Mouse (Mus musculus) CH12.LX (cell line): ENCODE measurements around the gene Zfp786. TPM values are rescaled to one million over a fixed set of nuclear protein-coding genes. Genes with fewer than 3 reads are reported as not detected.

Source experiments
- DNase-seq: peaks from one replicate; pipeline ENCODE4 v3.0.0-alpha.2; 2013; ENCODE audit errors: extremely low read depth
- H3K27ac ChIP-seq: 2 replicates; pipeline ENCODE4 v1.5.1; 2012; ENCODE audit warnings: low read depth, mild to moderate bottlenecking, control low read depth, moderate library complexity; ENCODE audit not compliant: insufficient read depth
- H3K27me3 ChIP-seq: replicated peaks from 2 replicates; pipeline ENCODE3; 2012; ENCODE audit warnings: inconsistent platforms
- H3K36me3 ChIP-seq, 2 experiments: replicated peaks in 1 of 2; 2 replicates each; pipeline versions ENCODE3 to v1.6.1; 2012; ENCODE audit warnings: inconsistent platforms in 1 of 2, low read length in 1 of 2, mild to moderate bottlenecking in 1 of 2, mixed read lengths in 1 of 2, moderate library complexity in 1 of 2; ENCODE audit not compliant: control insufficient read depth in 1 of 2, insufficient read depth in 1 of 2
- H3K4me1 ChIP-seq, 2 experiments: 2 replicates each; pipeline ENCODE4 v1.6.1; 2012; ENCODE audit warnings: inconsistent platforms in 1 of 2, moderate library complexity in 1 of 2; ENCODE audit not compliant: insufficient read depth in 2 of 2, control insufficient read depth in 1 of 2
- H3K4me2 ChIP-seq: 2 replicates; pipeline ENCODE4 v1.6.1; 2012; ENCODE audit warnings: low read depth, mild to moderate bottlenecking, control low read depth; ENCODE audit not compliant: poor library complexity, insufficient read depth, severe bottlenecking
- H3K4me3 ChIP-seq, 3 experiments: fragments of 150-350 bp in 1 of 3; sonication (generic) in 1 of 3; replicated peaks in 1 of 3; 2 replicates each; pipeline versions ENCODE3 to v1.5.1; 2011 to 2012; ENCODE audit warnings: low read depth in 2 of 3, low read length in 2 of 3, mild to moderate bottlenecking in 2 of 3, moderate library complexity in 2 of 3, control low read depth in 1 of 3, improper control_type of control experiment in 1 of 3, inconsistent platforms in 1 of 3, mixed read lengths in 1 of 3; ENCODE audit not compliant: poor library complexity in 1 of 3
- H3K79me2 ChIP-seq: replicated peaks from 2 replicates; pipeline ENCODE4 v1.6.1; 2012; ENCODE audit warnings: mild to moderate bottlenecking, moderate library complexity; ENCODE audit not compliant: control insufficient read depth, poor library complexity, insufficient read depth, severe bottlenecking; ENCODE audit errors: extremely low read depth
- H3K9ac ChIP-seq: 2 replicates; pipeline ENCODE4 v1.6.1; 2012; ENCODE audit warnings: low read depth, mild to moderate bottlenecking, control low read depth, moderate library complexity; ENCODE audit not compliant: insufficient read depth
- H3K9me3 ChIP-seq: replicated peaks from 2 replicates; pipeline ENCODE3; 2012; ENCODE audit warnings: low read length, inconsistent platforms, mixed read lengths
- BHLHE40 ChIP-seq: IDR thresholded peaks from 2 replicates; pipeline ENCODE4 v1.6.1; 2011; ENCODE audit warnings: mild to moderate bottlenecking, low read depth, low read length, improper control_type of control experiment
- CHD1 ChIP-seq: IDR thresholded peaks from 2 replicates; pipeline ENCODE4 v1.6.1; 2012; ENCODE audit warnings: low read depth, low read length, improper control_type of control experiment, inconsistent platforms
- CTCF ChIP-seq, 2 experiments: IDR thresholded peaks in 1 of 2; conservative IDR thresholded peaks in 1 of 2; 2 replicates each; pipeline ENCODE4 v1.5.1; 2011 to 2012; ENCODE audit warnings: low read depth in 2 of 2, low read length in 2 of 2, improper control_type of control experiment in 1 of 2, inconsistent platforms in 1 of 2, mild to moderate bottlenecking in 1 of 2, moderate library complexity in 1 of 2
- E2F4 ChIP-seq: IDR thresholded peaks from 2 replicates; pipeline ENCODE4 v1.6.1; 2011; ENCODE audit warnings: low read depth, low read length, improper control_type of control experiment; ENCODE audit not compliant: insufficient replicate concordance
- ETS1 ChIP-seq: conservative IDR thresholded peaks from 2 replicates; pipeline ENCODE4 v1.6.1; 2012; ENCODE audit warnings: low read depth, mild to moderate bottlenecking, inconsistent platforms, low read length, improper control_type of control experiment, moderate library complexity
- GABPA ChIP-seq: IDR thresholded peaks from 2 replicates; pipeline ENCODE4 v1.6.1; 2012; ENCODE audit warnings: low read depth, low read length, improper control_type of control experiment, inconsistent platforms; ENCODE audit not compliant: insufficient replicate concordance
- HCFC1 ChIP-seq: IDR thresholded peaks from 2 replicates; pipeline ENCODE4 v1.6.1; 2012; ENCODE audit warnings: low read depth, mild to moderate bottlenecking, inconsistent platforms, low read length, improper control_type of control experiment
- IRF4 ChIP-seq: IDR thresholded peaks from 2 replicates; pipeline ENCODE4 v1.6.1; 2014; ENCODE audit warnings: low read depth, mild to moderate bottlenecking, inconsistent platforms, low read length, improper control_type of control experiment
- JUN ChIP-seq: IDR thresholded peaks from 2 replicates; pipeline ENCODE4 v1.6.1; 2011; ENCODE audit warnings: low read depth, mild to moderate bottlenecking, low read length, improper control_type of control experiment, moderate library complexity; ENCODE audit not compliant: insufficient read depth
- JUND ChIP-seq: conservative IDR thresholded peaks from 2 replicates; pipeline ENCODE4 v1.6.1; 2011; ENCODE audit warnings: low read depth, low read length, improper control_type of control experiment
- MAFK ChIP-seq: IDR thresholded peaks from 2 replicates; pipeline ENCODE4 v1.6.1; 2011; ENCODE audit warnings: low read length, improper control_type of control experiment; ENCODE audit not compliant: insufficient replicate concordance
- MAX ChIP-seq: IDR thresholded peaks from 2 replicates; pipeline ENCODE4 v1.6.1; 2011; ENCODE audit warnings: low read length, improper control_type of control experiment
- MAZ ChIP-seq: IDR thresholded peaks from 2 replicates; pipeline ENCODE4 v1.6.1; 2012; ENCODE audit warnings: low read depth, mild to moderate bottlenecking, inconsistent platforms, low read length, improper control_type of control experiment, moderate library complexity
- MEF2A ChIP-seq: IDR thresholded peaks from 2 replicates; pipeline ENCODE4 v1.6.1; 2014; ENCODE audit warnings: low read depth, mild to moderate bottlenecking, inconsistent platforms, low read length, improper control_type of control experiment, borderline replicate concordance
- MXI1 ChIP-seq: IDR thresholded peaks from 2 replicates; pipeline ENCODE4 v1.6.1; 2011; ENCODE audit warnings: mild to moderate bottlenecking, low read depth, low read length, improper control_type of control experiment
- MYC ChIP-seq: IDR thresholded peaks from 2 replicates; pipeline ENCODE4 v1.6.1; 2011; ENCODE audit warnings: low read depth, mild to moderate bottlenecking, improper control_type of control experiment, low read length
- NELFE ChIP-seq: IDR thresholded peaks from 2 replicates; pipeline ENCODE4 v1.6.1; 2011; ENCODE audit warnings: low read depth, low read length, improper control_type of control experiment
- NRF1 ChIP-seq: IDR thresholded peaks from 2 replicates; pipeline ENCODE4 v1.6.1; 2014; ENCODE audit warnings: low read depth, mild to moderate bottlenecking, inconsistent platforms, low read length, improper control_type of control experiment, moderate library complexity
- PAX5 ChIP-seq: IDR thresholded peaks from 2 replicates; pipeline ENCODE4 v1.6.1; 2012; ENCODE audit warnings: low read length, inconsistent platforms, mixed read lengths
- POLR2A ChIP-seq: IDR thresholded peaks from 2 replicates; pipeline ENCODE4 v1.6.1; 2011; ENCODE audit warnings: low read depth, mild to moderate bottlenecking, improper control_type of control experiment, low read length
- RCOR1 ChIP-seq: conservative IDR thresholded peaks from 2 replicates; pipeline ENCODE4 v1.6.1; 2012; ENCODE audit warnings: low read depth, mild to moderate bottlenecking, inconsistent platforms, low read length, improper control_type of control experiment
- SIN3A ChIP-seq: IDR thresholded peaks from 2 replicates; pipeline ENCODE4 v1.6.1; 2012; ENCODE audit warnings: low read length, improper control_type of control experiment, inconsistent platforms
- SMC3 ChIP-seq: IDR thresholded peaks from 2 replicates; pipeline ENCODE4 v1.6.1; 2011; ENCODE audit warnings: low read depth, low read length, improper control_type of control experiment
- TBP ChIP-seq: conservative IDR thresholded peaks from 2 replicates; pipeline ENCODE4 v1.6.1; 2011; ENCODE audit warnings: low read depth, low read length, improper control_type of control experiment
- USF1 ChIP-seq: IDR thresholded peaks from 2 replicates; pipeline ENCODE4 v1.6.1; 2014; ENCODE audit warnings: low read depth, mild to moderate bottlenecking, inconsistent platforms, low read length, improper control_type of control experiment
- USF2 ChIP-seq: conservative IDR thresholded peaks from 2 replicates; pipeline ENCODE4 v1.6.1; 2011; ENCODE audit warnings: low read depth, low read length, improper control_type of control experiment
- ZC3H11A ChIP-seq: IDR thresholded peaks from 2 replicates; pipeline ENCODE4 v1.6.1; 2012; ENCODE audit warnings: low read depth, mild to moderate bottlenecking, inconsistent platforms, low read length, improper control_type of control experiment
- ZKSCAN1 ChIP-seq: IDR thresholded peaks from 2 replicates; pipeline ENCODE4 v1.6.1; 2012; ENCODE audit warnings: low read depth, inconsistent platforms, low read length, improper control_type of control experiment, borderline replicate concordance
- ZMIZ1 ChIP-seq: IDR thresholded peaks from 2 replicates; pipeline ENCODE4 v1.6.1; 2012; ENCODE audit warnings: low read depth, mild to moderate bottlenecking, inconsistent platforms, low read length, improper control_type of control experiment
- dilution Hi-C: fragments of 300-500 bp; cut with MboI; formaldehyde crosslinking; loops from 2 replicates; pipeline ENCODE4 v1.14.3; 2020; ENCODE audit warnings: low sequenced_read_pairs; ENCODE audit not compliant: extremely low pct_unique_long_range_greater_than_20kb, extremely low pct_ligation_motif_present
- in situ Hi-C: fragments of 300-500 bp; cut with MboI; formaldehyde crosslinking; loops from 3 replicates; pipeline ENCODE4 v1.14.3; 2019; ENCODE audit warnings: low sequenced_read_pairs, low pct_ligation_motif_present, low pct_unique_long_range_greater_than_20kb, mixed read lengths
- polyA plus RNA-seq: library from polyadenylated mRNA; unstranded; fragments of >175 nt; gene quantifications from 2 replicates; pipeline ENCODE4 v1.2.1, GENCODE M21; 2012; ENCODE audit warnings: low read depth; ENCODE audit not compliant: insufficient read length
- total RNA-seq, 2 experiments: library from RNA; depleted of rRNA; stranded (reverse); fragments of 300-350 nt in 1 of 2; fragments of >200 nt in 1 of 2; gene quantifications; 2 replicates each; pipeline ENCODE4 v1.2.3; 2012 to 2014

Gene Zfp786
- total and polyA plus RNA-seq, 3 experiments, result 0.30 to 0.89 (median 0.40) TPM

DNA sequence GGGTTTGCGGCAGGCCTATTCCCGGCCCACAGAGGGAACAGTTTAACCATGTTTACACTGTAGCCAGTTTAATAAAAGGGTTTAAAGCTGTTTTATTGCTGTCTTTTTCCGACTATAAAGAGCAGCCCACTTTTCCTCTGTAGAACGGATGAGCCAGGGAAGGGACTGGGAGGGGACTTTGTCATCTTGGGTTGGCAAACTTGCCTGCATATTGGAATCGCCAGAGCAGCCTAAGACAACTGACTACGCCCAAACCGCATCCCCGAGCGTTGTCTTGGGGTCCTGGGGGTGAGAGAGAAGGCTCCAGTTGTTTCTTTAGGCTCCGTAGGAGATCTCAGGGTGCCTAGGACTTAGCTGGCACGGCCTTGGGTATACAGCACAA, 47.5 kb upstream of the Zfp786 start:
- in situ Hi-C loops, result no loop called here
- Histone ChIP-seq H3K79me2 (peaks cover 7% of the 10 kb centered on the region), H3K9me3 (no peaks in the 10 kb centered on the region), H3K27me3 (no peaks in the 10 kb centered on the region), H3K9ac (peak overlapping the region; percentile 73), H3K4me2 (peak overlapping the region; percentile 96), H3K4me1 (peaks cover 10 to 37% of the 10 kb centered on the region in 2 experiments), H3K36me3 (peaks cover 22 to 35% of the 10 kb centered on the region in 2 experiments), H3K27ac (no peak overlapping the region; the same call in 1 of the 2 replicates), H3K4me3 (peak overlapping the region; percentile 69 to 85 (median 74))
- TF ChIP-seq MAFK (no peak), E2F4 (no peak), MAX (no peak), MAZ (no peak), ZC3H11A (no peak), NRF1 (no peak), USF2 (no peak), USF1 (no peak), JUN (no peak), HCFC1 (no peak), IRF4 (no peak), MYC (no peak), PAX5 (no peak), POLR2A (no peak), BHLHE40 (no peak), CHD1 (no peak; the same call in 1 of the 2 replicates), ETS1 (no peak), MXI1 (no peak), ZMIZ1 (no peak)
- dilution Hi-C loops, result no loop called here
- DNase-seq, result peak; percentile 17

DNA sequence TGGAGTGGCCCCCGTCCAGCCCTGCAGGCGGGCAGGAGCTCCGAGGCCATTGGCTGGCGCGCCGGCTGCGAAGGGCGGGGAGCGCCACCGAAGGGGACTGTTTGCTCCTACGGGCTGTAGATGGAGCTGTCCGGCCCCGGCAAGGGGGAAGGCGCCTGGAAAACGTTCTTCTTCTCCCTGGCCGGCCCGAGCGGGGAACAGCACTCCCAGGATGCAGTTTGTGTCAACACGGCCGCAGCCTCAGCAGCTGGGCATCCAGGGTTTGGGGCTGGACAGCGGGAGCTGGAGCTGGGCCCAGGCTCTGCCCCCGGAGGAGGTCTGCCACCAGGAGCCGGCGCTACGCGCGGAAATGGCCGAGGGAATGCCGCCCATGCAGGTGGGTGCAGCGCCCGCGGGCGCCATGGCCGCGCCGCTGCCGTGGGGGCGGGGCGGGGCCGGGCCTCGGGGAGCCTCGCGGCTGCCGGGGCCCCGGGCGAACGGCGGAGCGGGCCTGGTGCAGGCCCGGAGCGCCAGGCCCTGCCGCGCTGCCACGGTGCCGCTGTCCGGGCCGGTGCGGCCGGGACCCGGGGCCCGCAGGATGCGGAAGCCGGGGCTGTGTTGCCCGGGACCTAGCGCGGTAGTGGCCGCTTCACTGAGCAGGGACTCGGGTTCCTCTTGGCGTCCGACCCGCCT, 46.9 kb upstream of the Zfp786 start:
- Histone ChIP-seq H3K9ac (peak overlapping the region; percentile 73), H3K27ac (peak overlapping the region; percentile 48), H3K79me2 (peaks cover 7% of the 10 kb centered on the region), H3K4me3 (peak overlapping the region; percentile 69 to 85 (median 74)), H3K4me2 (peak overlapping the region; percentile 27; the same call in 1 of the 2 replicates), H3K27me3 (no peaks in the 10 kb centered on the region), H3K36me3 (peaks cover 20 to 29% of the 10 kb centered on the region in 2 experiments), H3K4me1 (peaks cover 9 to 32% of the 10 kb centered on the region in 2 experiments), H3K9me3 (no peaks in the 10 kb centered on the region)
- in situ Hi-C loops (no loop called here), dilution Hi-C loops (no loop called here)
- peak; percentile 71 for DNase-seq
- TF ChIP-seq GABPA, result no peak
- TF ChIP-seq ZC3H11A, result no peak
- peak; percentile 39; the same call in 1 of the 2 replicates for TF ChIP-seq MXI1
- TF ChIP-seq SIN3A, result peak; percentile 41; the same call in 1 of the 2 replicates
- peak in 1 of 2 experiments; percentile 64; a peak in 2 of 4 replicates for TF ChIP-seq CTCF (conservative IDR thresholded peaks at IDR 0.05 in 1 of 2, IDR thresholded peaks at IDR 0.05 in 1 of 2; ENCODE audit: low read depth in 2 of 2, low read length in 2 of 2)
- no peak for TF ChIP-seq TBP
- TF ChIP-seq MAX, result no peak
- no peak for TF ChIP-seq E2F4
- TF ChIP-seq ZMIZ1, result peak; percentile 62
- TF ChIP-seq NRF1, result no peak
- TF ChIP-seq ZKSCAN1, result no peak
- TF ChIP-seq MAFK, result no peak
- TF ChIP-seq MYC, result no peak
- 0 out of 2 replicates have a peak, but pooled peaks have one; percentile 15 for TF ChIP-seq RCOR1
- no peak; the same call in 1 of the 2 replicates for TF ChIP-seq SMC3
- TF ChIP-seq MEF2A, result 0 out of 2 replicates have a peak, but pooled peaks have one; percentile 57
- TF ChIP-seq HCFC1, result peak; percentile 49
- TF ChIP-seq JUND, result no peak
- TF ChIP-seq NELFE, result peak; percentile 70; the same call in 1 of the 2 replicates
- TF ChIP-seq IRF4, result peak; percentile 15; the same call in 1 of the 2 replicates
- TF ChIP-seq POLR2A, result peak; percentile 73; the same call in 1 of the 2 replicates
- peak; percentile 69; the same call in 1 of the 2 replicates for TF ChIP-seq MAZ
- no peak for TF ChIP-seq JUN
